Mouse (Mus musculus): Measurements from ENCODE around the gene Lpp.

Lpp gene

DNA sequence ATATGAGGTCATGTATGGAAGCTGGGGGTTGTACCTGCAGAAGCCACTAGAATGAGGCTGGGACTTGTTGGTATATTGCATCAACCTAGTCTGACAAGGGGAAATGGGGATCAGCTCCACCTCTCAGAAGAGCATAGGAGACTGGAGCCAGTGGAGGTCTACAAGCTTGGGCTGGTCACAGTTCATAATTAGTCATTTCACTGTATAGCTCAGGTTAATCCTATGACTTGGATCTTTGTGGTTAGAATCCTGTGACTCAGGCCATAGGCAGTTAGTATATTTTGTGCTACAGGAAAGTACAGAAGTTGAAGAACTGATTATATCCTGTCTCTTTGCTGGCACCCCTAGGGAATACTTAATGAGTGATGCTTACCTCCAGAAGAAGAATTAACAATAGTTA, 285.6 kb downstream of the Lpp start:
- no peak for DNase-seq (ENCODE audit: low spot score in 2 of 2)

DNA sequence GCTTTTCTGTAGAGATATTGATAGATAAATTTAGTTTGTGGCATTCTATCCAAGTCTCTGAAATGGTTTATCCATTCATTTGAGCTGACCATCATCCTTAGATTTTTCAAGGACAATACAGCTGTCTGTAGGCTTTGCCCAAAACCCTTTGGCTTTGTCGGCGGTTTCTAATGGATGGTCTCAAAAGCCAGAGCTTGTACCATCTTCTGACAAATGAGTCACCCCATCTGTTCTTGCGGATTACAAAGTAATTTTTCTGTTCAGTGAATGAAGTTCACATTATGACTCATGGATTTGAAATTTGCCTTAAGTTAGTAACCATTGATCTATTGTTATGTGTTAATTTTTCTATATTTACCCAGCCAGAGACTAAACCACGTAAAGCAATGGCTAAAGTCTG, 301.8 kb downstream of the Lpp start:
- DNase-seq (ENCODE audit: low spot score in 2 of 2) = no peak

DNA sequence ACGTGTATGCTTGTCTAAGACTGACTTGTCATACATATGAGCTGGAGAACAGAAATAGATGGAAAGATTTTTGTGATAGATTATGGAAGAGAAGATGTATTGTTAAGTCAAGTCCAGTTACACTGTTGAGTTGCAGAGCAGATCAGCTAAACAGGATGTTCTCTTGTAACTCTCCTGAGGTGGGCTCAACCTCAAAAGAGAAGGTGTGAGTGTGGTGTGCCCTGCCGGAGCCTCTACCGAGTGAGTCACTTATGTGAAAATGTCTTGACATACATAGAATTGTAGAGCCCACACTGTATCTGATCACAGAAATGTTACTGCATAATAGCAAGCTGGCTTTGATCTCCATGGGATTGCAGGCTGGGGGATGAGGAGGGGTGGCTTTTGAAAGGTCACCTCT, 310.9 kb downstream of the Lpp start:
- DNase-seq (ENCODE audit: low spot score in 2 of 2) = no peak

DNA sequence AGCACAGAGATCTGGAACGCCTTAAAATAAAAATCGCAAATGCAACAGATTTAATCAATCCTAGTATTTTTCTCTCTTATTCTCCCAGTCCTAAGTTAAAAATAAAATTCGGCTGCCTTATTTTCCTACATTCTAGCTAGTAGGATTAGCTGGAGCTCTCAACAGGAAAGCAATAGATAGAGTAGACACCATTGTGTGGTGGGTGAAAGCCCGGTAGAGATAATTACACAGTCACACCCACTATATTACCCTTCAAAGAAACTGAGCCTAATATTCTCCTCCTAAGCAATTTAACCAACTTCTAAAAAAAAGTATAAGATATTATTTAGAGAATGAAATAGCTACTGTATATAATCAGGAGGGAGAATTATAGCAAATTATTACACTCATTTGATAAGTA, 330.3 kb downstream of the Lpp start:
- DNase-seq (ENCODE audit: low spot score in 2 of 2) = no peak

DNA sequence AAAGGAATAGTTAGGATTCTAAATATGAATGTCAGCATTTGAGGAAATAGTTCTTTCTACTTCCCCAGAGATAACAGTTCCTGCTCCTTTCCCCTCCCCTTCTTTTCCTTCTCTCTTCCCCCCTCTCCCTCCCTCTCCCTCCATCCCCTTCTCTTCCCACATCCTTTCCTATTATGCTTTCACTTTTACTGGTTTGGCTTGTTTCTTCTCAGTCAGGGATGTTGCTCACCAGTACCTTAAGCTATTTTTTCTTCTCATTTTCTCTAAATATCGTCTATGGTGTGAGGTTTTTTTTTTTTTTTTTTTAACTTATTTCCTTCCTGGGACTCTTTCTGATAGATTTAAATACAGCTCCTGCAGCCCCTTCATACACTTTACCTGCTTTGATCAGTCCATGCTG, 339.4 kb downstream of the Lpp start:
- DNase-seq (ENCODE audit: low spot score in 2 of 2) = no peak

DNA sequence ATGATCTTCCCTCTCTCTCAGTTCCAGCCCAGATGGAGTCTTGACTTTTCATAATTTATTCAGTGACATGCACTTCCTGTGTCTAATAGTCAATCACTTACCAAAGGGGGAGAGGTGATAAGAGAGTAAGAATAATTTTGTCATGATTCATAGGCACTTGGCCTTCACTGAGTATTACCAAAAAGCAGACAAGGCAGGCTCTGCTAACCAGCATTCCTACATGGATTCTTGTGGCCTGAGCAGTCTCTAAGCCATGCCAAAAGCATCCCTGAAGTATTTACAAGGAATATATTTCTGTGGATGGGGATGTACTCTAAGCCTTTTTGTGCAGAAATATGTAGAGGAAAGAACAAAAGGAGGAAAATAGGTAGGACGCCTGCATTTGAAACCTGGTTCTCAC, 340.0 kb downstream of the Lpp start:
- DNase-seq (ENCODE audit: low spot score in 2 of 2) = no peak

DNA sequence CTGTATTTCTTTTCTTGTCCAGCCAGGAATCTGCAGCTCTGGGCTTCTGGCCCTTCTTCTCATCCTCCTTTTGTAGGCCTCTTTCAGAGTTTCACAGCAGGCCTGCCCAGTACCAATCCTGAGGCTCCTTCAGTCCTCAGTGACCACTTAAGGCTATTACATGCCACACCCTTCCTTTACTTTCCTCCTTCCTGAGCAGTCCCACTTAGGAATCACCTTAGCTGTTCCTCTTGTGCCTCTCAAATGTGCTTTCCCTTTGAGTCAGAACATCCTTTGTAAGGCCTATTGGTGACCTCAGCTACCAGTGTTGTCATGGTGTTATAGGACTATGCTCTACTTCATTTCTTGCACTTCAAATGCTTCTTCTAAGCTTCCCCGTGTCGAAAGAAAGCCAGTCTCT, 342.4 kb downstream of the Lpp start:
- DNase-seq (ENCODE audit: low spot score in 2 of 2) = no peak

DNA sequence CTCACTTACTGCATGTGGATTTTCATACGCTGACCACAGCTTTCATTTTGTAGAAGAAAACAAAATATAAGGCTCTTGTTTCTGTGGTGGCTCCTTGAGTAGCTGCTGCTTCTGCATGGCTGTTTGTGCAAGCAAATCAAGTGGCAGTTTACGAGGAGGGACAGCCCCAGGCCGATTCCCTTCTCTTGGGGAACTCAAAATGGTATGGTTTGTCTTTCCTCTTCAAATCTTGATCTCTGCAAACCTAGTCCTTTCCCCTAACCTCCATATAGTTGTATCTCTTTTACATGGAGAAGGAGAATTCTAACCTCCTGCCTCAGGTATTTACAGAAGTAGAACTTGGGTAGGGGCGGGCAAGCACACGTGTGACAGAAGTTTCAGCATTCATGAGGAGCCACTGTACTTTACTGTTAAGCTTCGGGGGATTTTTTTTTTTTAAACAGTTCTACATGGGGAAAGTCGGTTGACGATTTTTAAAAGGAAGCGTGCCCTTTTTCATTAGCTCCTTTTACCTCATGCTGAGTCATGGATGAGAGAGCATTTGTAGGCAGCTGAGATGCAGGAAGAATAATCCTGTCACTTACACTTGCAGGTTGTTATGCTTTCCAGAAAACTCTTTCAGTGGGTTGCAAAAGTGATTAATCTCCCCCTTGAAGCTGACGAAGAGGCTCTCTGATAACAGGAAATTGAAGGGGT, 344.2 kb downstream of the Lpp start:
- no peak for DNase-seq (ENCODE audit: low spot score in 2 of 2)

DNA sequence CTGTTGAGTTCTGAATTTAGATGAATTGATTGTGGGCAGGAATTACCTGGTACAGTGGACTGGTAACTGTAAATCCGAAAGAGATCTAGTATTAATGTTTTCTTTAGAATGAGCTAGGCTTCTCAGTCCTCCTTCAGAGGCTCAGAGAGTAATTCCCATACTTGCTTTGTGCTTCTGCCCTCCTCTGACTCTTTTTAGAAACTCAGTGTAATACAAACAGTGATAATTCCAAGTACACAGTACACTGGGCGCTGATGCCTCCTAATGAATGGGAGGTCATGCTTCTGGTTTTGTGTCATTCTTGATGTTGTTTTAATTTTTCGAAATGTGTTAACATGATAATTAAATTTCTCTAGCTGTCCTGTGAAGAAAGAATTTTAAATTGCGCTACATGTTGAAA, 347.4 kb downstream of the Lpp start:
- no peak for DNase-seq (ENCODE audit: low spot score in 2 of 2)

DNA sequence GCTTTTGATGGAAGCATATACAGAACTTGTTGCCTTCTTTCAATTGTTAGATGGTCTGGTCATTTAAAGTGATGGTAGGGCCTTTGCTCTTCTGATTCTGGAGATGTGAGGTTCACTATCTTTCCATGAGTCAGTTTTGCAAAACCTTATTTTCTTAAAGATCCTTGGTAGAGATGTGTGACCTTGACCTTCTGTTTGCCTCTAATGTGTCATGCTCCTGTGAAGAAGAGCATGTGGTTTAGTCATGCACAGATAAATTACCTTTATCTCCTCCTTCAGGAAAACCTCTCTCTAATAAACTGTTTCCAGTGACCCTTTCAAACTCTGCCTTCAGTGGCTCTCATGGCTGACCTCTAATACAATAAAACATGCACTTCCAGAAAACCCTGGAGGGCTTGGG, 356.5 kb downstream of the Lpp start:
- no peak for DNase-seq (ENCODE audit: low spot score in 2 of 2)

DNA sequence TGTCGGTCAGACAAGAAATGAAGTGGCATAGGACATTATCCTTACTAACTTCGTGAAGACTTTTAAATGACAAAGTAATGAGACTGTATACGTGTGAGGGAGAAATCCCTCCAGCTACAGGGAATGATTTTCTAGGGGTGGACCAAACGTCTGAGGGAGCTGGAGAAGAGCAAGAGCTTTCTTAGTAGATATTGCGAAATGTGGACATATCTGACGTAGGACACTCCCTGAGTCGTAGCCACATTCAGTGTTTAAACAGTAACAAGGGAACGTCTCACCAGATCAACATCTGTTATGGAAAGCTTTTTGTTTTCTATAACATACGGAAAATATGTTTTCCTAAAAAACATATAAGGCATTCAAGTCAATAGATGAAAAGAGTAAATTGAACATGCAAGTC, 362.8 kb downstream of the Lpp start:
- DNase-seq (ENCODE audit: low spot score in 2 of 2) = no peak

DNA sequence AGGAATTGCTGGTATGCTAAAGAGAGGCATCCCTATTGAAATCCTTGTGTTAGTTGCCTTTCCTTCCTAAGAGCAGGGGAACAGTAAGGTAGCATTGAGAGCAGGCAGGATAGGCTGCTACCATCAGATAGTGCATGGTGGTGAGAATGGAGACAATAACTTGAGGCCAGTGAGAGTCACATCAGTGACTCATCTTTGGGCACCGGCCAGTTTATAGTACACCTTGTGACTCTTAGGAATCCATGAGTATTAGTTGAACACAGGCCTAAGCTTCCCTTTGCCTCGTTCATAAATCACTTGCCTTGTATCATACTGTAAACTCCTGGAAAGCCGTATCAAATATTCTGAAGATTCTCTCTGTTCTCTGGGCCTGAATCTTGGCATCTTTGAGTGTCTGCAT, 372.7 kb downstream of the Lpp start:
- no peak for DNase-seq (ENCODE audit: low spot score in 2 of 2)

DNA sequence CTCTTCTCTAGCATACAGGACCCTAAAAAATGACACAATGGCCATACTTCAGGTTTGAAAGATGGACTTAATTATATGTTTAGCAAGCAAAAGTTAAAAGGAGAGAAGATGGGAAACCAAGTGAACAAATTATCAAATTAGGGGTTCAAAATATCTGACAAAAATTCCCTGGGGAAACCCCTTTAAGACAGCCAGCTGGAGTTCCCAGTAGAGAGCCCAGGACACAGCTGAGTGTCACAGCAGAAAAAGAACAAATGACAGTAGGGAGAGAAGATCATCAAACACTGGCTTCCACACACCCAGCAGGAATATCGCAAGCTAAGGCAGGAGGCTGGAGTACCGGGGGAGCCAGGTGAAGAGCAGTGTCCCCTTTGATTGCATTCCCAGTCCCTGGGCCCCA, 373.3 kb downstream of the Lpp start:
- DNase-seq (ENCODE audit: low spot score in 2 of 2) = no peak

DNA sequence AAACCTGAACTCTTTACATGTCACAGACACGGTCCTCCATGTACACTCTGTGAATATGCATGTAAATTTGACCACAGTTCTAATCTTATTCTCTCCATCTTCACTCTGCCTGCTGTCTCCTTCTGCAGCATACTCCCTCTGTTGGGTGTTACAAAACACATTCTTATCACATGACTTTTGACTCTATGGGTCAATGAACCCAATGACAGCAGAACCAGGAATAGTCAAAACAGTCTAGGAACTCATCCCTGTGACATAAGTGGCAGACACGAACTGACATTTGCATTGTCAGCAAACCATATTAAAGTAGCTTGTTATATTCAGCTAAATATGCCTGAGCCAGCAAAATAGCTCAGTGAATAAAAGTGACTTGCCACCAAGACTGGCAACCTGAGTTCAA, 383.7 kb downstream of the Lpp start:
- DNase-seq (ENCODE audit: low spot score in 2 of 2) = no peak

DNA sequence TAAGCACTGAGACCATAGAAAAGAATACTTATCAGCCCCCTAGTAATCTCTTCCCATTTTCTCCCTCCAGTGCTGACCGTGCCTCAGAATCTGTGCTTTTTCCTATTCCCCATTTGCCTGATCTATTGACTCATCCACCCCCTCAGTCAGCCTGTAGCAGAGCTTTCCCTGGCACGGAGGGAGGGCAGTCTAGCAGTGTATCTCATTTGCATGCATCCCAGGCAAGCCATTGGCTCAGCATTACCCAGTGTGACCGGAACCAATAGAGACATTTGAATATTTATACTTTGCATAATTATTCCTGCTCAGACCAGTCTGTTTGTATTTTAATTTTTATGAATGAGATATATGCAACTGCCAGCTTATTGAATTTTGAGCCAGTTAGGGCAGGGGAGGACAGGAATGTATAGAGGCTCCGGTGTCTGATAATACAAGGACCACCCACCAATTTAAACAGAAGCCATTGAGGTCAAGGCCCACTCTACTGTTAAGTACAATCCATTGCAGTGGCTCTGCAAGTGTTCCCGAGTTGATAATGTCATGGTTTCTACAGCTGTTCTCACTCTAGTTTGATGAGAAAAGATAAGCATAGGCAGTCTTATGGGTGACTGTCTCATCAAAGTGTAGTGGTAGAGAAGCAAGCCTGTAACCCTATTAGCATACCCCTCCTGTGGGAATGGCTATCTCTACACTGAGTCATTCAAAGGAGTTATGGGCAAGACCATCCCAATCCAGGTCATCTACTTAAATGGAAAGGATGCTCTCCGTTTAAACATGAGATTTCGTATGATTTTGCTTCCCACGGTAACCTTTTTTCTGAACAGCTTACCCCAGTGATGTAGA, 385.3 kb downstream of the Lpp start:
- no peak for DNase-seq (ENCODE audit: low spot score in 2 of 2)

DNA sequence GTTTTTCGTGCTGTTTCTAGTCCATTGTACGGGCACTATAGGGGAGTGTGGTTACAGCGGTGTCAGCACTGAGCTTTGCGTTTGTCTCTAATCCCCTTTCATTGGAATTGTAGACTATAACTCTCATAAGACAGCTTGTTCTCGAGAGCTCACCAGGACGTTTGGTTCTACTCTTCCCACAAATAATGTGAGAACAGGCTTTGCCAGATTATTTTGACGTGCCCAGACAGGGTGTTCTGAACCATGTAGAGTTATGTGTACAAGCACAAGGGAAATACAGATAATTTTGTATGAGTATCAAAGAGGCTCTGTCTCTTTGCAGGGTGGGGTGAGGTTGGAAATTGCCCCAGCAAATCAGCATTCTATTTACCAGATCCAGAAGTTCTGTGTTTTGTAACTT, 387.2 kb downstream of the Lpp start:
- no peak for DNase-seq (ENCODE audit: low spot score in 2 of 2)

DNA sequence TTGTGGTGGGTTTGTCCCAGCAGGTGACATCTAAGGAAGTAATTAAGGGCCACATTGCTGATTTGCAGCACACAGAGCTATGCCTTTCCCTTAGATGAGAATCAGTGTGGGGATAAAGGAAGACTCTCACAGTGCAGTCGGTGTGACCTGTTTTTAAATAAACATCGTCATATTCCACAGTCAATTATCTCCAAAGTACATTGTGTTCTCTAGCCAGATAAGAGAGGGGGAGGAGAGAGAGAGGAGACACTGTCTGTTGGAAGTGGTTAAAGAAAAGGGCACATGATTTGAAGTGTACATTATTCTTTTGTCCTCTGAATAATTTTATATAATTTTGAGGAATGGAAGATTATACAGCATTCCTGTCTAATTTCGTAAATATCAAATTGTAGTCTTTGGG, 388.6 kb downstream of the Lpp start:
- DNase-seq (ENCODE audit: low spot score in 2 of 2) = no peak

DNA sequence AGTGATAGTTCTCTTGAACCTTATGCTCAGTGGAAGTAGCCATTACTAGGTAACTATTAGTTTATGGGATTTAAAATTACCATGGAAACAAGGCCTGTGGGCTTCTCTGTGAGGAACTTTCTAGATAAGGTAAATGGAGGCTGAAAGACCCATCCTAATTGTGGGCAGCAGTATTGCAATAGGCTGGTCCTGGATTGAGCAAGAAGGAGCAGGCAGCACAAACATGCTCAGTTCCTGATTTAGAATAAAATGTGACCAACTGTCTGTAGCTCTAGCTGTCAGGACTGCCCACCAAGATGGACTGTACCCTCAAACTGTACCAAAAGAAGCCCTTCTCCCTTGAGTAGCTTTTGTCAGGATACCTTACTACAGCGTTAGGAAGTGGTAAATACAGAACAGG, 392.3 kb downstream of the Lpp start:
- DNase-seq (ENCODE audit: low spot score in 2 of 2) = no peak

DNA sequence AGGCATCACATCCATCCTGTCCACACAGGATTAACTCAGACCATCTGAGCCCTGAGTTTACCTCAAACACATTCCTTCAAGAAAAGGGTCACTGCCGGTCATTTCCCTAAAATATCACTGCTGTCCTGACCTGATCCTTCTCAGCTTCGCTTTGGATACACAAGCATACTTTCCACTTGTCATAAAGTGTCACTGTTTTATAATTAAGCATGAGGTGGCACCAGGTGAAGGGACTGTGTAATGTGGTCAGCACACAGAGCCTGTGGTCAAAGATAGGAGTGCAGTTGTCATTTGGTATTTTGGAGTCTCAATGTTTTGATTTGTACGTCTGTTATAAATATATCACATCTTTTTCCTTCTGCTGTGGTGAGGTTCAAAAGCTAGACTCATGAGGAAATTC, 395.7 kb downstream of the Lpp start:
- DNase-seq (ENCODE audit: low spot score in 2 of 2) = no peak

DNA sequence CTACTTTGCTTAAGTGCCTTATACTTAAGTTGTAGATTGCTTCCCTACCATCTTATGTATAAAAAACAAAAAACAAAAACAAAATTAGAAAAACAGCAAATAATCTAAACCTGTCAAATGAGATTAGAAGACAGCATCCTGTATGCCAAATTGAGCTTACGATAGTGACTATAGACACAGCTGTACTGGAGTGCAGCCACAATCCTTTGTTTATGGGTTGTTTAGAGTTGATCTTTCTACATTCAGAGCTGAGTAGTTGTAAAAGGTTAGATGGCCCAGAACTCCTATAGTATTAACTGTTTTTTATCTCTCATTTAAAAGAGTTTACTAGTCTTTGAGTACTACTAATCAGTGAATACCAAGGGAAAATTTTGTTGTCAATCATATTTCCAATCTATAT, 398.1 kb downstream of the Lpp start:
- no peak for DNase-seq (ENCODE audit: low spot score in 2 of 2)

DNA sequence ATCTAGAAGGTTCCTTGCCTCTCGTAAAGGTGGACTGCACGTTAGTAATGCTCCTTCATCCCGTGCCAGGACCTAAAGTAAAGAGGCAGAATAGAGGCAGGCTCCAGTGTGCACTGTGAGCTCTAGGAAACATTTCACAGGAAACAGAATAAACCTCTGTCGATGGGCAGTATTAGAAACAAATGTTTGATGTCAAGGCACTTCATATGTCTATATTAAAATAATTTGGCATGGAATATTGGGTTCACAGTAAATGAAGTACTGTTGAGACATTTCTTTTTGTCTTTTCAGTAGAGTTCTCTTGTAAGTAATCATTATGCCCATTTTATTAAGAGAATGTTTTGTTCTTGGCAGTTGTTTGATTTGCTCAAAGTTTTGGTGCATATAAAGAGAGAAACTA, 398.7 kb downstream of the Lpp start:
- no peak for DNase-seq (ENCODE audit: low spot score in 2 of 2)

DNA sequence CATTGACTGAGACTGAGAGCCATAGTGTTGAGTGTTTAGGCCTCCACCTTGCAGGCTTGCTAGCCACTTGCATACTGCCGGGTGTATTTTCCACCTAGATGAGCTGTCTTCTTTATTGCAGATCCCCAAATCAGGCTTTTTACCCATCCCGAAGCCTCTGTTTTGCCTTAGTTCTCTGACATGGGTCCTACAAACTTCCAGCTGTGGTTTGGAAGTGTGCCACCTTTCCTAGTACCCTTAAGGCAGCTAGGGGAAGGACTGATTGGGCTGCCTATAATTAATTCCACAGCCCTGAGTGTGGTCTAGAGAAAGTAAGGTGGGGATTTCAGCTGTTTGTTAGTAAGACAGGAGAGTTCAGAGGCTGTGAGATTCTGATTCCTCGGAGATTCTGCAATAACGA, 399.5 kb downstream of the Lpp start:
- no peak for DNase-seq (ENCODE audit: low spot score in 2 of 2)

DNA sequence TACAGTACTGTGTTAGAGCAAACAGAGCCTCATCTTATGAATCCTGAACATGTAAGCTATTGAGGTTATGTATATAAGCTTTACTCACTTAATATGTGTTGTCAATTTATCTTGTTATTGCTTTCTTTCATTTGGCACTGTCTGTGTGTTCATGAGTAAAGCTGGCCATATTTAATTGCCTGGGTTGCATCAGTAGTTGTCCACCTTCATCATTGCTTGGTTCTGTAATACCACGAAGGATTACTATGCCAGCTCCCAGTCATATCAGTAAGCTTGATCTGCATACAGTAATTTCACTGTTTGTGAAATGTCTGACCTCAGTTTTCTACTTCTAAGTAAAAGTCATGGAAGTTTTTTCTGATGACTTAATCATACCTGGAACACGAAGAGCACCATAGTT, 401.4 kb downstream of the Lpp start:
- no peak for DNase-seq (ENCODE audit: low spot score in 2 of 2)

DNA sequence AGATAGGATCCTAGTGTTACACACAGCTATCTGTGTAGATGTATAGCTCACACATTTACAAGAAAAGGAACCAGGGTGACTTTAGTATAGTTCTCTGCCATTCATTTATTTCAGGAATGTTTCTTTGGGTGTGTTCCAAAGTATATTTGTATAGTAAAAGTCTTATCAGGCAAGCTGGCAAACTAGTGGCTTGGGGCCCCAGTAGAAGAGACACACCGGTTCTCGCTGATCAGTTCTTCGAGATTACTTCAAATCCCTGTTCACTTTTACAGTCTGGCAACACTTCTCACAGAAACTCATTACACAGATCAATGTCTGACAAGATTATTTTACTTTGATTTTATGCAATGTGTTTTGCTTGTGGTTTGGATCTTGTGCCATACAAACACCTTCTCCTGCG, 408.0 kb downstream of the Lpp start:
- no peak for DNase-seq (ENCODE audit: low spot score in 2 of 2)

Data from right cerebral cortex, postnatal 36 days (tissue).